Mouse (Mus musculus) gastrocnemius, adult 18-20 months (tissue): ENCODE measurements at regions not wholly inside any gene's neighbourhood (a gene's known extent, or its start where the extent isn't known, plus 50 kb on each side); places are given as distances from the start of the nearest gene placed in this dataset.

Experiments used
- DNase-seq: peaks from one replicate; pipeline ENCODE4 v3.0.0; 2021; ENCODE audit warnings: low spot score

DNA sequence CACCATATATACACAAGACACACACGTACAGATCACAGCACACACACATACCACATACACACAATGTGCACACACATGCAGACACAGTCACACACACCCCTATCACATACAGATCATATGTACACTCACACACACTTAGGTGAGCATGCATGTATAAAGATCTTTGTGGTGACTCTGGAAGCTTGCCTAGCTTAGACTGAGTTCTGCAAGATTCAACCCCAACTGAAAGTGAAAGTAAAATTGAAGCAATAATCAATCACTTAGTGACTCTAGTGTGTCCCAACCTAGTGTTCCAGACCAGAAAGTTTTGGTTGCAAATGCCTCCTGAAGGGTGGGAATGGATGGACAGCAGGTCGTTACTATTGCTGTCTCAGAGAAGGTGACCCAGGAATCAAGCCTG lies 262.8 kb downstream of the Bcl11a start:
- no peak for DNase-seq

DNA sequence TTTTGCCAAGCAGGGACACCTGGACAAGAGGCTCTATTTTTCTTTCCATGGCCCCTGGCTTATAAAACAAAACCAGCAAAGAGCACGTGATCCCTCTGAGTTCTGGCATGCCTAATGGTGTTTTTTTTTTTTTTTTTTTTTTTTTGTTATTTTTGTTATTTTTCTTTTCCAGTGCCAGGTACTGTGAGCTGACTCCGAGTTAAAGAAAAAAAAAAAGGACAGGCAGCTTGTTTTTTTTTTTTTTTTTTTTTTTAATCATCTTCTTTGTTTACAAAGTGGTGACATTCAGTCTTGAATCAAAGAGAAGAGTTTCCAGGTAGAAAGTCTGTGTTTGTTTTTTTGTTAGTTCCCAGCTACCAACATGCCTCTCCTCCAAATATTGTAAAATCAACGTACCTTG lies 263.8 kb downstream of the Bcl11a start:
- DNase-seq = no peak

DNA sequence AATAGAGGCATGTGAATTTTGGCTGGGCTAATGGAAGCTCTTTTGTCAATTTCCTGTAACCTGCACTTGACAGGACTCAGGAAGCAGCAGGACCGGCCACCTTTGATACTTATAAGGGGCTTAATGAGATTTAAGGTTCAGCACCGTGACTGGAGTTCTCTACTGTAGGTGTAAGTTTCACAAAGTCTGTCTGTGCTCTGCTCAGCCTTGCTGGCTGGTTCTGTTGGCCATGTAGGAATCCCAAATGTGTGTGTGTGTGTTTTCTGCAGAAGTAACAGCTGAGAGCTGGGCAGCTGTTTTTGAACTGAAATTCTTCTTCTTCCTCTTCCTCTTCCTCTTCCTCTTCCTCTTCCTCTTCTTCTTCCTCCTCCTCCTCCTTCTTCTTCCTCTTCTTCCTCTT lies 264.3 kb downstream of the Bcl11a start:
- no peak for DNase-seq

DNA sequence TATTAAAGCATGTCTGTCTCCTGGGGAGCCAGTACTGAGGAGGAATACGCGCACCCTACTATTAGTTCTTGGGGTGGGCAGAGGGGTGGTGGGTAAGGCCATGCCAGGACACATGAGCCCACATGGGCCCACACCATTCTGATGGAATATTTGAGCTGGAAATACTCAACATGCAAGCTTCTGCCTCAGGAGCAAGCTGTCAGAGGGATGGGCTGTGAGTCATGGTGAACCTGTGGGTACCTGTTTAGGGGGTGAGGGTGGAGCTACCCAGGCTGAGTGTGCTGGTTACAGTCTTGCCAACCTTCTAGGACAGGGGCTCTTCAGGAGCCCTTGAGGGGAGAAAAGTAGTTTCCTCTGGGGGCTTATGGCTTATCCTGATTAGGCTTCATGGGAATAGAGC lies 264.9 kb downstream of the Bcl11a start:
- no peak for DNase-seq

DNA sequence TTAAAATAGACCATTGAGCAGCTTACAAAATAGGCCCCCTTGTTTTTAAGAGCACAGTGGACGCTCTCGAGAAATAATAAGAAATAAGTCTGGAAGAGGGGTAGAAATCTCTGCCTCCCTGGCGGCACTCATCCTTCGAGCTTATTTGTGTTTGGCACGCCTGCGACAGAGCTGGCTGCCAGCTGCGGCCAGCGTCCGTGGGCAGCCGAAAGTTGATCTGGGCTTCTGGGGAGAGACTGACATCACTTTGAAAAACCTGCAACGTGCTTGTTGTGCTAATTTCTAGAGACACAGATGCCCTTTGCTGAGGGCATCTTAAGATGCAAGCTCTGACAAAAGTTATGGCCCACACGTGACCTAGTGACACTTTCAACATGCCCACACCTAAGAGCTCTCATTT lies 269.4 kb downstream of the Bcl11a start:
- no peak for DNase-seq

DNA sequence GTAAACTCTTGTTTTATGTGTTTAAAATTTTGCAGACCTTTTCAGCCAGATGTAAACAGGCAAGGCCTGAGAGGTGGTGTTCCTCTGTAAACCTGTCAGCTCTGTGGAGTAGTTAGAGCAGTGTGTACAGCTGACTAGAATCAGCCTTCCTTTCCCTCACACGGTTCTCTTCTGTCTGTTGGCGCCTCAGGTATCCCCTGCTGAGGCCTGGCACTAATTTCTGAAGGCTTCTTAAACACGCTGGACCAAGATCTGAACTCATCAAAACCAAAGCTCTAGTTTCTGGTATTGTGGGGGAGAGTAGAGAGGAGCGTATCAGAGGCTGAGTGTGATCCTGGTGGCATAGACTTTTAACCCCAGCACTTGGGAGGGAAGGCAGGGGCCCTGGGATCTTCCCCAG lies 270.9 kb downstream of the Bcl11a start:
- no peak for DNase-seq

DNA sequence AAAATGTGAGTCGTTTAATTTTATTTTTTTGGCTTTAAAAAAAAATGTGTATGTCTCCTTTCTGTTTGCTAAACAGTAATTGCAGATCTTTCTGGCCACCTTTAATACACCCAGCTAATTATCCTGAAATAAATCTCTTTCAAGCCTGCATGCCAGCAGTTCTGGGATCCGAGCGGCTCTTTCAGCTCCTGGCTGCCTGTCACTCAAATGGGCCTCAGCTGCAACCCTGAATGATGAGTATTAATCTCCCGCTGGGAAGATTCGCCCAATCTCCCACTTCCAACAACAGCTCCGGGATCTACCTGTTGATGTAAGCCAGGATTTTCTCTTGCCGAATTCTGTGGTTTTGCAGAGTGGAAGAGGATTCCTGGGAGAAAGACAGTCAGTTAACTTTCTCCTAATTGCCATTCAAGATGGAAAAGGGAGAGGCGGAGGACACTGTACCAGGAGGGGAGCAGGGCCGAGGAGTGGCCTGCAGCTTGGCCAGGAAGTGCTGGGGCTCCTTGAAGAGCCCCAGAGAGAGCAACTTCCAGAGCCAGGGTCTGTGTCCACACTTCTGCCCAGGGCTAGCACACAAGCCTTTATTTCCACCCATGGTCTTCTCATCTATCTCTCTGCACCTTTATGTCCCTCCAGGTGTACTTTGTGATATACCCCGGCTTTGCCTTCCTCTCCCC lies 272.2 kb downstream of the Bcl11a start:
- DNase-seq = no peak

DNA sequence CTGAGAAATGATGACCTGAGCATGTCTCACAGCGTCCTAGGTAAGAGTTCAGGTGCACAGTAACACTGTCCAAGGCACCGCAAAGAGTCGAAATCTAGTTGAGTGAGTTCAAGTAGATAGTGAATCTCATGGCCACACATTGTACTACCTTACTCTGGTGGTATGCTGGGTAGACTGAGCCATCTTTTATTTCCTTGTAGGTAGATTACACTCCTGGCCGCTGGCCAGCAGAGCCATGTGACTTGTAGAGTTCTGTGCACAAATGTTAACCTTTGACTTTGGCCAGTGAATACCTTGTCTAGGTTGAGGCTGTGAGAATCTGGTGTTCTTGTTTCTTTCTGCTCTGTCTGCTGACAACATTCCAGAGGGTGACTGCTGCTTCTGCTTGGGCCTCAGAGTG lies 273.0 kb downstream of the Bcl11a start:
- DNase-seq = no peak

DNA sequence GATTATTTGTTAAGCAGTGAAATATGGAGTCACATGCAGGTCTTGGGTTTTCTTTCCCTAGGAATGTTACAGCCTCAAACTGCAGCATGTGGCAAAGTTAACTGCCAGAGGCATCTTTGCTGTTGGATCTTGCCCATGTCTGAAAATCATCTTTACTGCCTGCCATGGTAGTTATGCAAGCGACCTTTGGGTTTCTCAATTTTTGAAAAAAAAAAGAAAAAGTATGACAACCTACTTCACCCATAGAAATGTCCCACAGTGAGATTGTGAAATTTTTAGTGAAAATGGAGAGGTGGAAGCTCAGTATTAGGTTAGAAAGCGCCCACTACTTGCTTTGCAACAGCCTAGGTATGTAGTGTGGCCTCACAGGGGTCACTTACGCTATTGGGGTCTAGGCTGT lies 274.2 kb downstream of the Bcl11a start:
- no peak for DNase-seq

DNA sequence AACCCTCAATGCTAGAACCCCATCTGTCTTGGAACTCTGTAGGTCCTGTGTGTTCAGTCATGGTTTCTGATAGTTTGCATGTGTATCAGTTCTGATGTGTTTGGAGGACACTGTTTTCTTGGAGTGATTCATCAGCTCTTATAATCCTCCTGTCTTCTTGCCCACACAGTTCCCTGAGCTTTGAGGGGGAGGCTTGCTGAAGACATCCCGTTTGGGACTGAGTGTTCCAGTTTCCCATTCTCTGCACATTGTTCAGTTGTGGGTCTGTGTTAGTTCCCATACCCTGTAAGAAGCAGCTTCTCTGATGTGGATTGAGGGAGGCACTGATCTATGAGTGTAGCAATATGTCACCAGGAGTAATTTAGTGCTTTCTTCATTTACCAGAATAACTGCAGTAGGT lies 275.2 kb downstream of the Bcl11a start:
- no peak for DNase-seq

DNA sequence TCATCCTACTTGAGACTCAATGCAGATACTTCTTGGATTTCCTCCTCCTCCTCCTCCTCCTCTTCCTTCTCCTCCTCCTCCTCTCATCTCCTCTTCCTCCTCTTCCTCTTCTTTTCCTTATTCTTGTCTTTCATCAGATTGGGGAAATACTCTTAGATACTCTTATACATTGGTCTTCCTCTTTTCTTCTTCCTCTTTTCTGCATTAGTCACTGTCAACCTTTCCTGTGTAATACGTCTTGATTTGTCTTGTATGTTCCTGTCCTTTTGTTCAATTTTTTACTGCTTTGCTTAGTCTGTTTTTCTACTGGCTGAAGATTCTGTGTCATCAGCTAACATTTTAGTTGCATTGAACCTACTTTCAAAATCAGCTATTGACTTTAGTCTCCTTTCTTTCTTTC lies 279.5 kb downstream of the Bcl11a start:
- no peak for DNase-seq

DNA sequence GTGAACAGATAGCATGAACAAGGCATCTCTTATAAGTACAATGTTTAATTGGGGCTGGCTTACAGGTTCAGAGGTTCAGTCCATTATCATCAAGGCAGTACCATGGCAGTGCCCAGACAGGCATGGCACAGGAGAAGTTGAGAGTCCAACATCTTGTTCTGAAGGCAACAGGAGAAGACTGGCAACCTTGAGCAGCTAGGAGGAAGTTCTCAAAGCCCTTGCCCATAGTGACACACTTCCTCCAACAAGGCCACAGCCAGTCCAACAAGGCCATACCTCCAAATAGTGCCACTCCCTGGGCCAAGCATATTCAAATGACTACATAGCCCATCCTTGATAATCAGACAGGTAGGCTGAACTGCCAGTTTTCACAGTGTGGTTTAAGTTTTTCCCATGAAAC lies 281.2 kb downstream of the Bcl11a start:
- no peak for DNase-seq

DNA sequence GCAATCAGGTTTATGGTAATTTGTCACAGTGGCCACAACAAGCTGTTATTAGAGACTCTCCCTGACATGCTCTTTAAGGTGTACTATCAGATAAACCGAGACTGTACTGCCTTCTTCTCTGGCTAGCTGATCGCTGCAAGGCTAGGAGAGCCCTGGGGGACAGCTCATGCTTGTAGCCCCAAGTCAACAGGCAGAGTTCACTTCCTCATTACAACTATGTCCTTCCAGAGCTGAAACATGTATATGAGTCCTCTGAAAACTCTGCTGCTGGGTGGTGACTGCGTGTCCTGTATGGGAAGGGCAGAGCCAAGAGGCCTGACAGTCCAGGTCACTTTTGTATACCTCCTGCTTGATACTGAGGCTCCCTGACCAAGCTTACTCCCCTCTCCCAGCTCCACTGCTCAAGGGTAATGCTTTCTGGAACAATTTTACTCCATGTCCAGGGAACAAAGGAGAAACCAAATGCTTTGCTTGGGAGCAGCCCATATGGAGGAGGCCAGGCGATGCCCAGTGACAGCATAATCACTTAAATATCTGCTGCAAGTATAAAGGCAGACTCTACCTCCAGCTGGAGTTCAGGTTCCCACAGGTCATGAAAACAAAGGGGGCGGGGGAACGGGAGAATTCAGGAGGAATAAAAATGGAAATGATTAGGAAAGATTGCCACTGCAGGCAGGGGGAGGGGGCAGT lies 284.3 kb downstream of the Bcl11a start:
- no peak for DNase-seq

DNA sequence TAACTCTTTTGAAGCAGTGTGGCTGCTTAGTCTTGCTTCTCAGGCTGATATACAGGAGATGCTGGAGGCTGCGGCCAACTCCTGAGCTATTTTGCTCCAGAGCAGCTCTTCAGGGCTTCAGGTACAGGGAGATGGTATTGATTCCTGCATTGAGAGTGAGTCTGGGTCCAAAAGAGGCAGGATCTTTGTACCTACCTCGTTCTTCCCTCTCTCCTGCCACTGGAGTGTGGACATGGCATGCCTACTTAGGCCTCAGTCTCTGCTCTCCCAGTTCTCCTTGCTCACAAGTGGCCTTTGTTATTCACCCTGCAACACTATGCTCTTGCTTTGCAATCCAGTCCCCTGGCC lies 284.8 kb downstream of the Bcl11a start:
- no peak for DNase-seq

DNA sequence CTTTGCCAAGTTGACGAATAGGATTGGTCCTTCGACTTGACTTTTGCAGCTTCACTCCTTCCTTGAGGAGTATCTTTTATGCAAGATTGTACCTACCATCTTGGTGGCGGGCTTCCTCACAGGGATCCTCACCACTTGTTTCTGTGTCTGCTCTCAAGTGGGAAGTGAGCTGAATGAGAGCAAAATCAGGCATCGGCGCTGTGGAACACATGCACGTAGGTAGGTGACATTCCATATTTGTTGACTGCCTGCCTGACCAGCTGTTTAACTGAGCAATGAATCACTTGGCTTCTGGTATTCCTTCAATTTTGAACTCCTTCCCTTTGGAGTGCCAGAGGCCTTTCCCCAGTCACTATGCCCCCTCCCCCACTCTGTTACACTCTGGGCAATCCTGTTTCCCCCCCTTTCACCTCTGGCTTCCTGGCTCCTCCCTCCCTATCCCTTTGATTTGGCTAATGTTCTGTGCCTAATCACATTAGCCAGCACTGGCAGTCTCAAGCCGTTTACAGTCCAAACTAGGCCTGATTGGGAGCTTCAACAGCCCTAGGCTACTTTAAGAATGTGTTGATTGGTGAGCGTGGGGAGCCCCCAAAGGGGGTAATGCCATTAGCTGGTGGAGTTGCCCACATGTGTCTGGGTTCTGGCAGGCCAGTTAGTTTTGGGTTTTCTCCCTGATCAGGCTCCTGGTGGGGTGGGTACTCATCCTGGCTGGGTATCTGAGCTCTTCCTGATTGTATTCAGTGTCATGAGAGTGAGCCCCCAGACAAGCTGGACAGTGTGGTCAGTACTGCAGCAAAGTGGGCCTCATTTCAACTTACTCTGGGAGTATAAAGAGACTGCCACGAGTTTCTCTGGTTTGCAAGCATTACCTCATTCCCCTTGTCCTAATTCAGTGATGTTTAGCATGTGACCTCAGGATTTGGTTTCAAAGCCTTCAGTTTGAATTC lies 285.8 kb downstream of the Bcl11a start:
- DNase-seq = no peak

DNA sequence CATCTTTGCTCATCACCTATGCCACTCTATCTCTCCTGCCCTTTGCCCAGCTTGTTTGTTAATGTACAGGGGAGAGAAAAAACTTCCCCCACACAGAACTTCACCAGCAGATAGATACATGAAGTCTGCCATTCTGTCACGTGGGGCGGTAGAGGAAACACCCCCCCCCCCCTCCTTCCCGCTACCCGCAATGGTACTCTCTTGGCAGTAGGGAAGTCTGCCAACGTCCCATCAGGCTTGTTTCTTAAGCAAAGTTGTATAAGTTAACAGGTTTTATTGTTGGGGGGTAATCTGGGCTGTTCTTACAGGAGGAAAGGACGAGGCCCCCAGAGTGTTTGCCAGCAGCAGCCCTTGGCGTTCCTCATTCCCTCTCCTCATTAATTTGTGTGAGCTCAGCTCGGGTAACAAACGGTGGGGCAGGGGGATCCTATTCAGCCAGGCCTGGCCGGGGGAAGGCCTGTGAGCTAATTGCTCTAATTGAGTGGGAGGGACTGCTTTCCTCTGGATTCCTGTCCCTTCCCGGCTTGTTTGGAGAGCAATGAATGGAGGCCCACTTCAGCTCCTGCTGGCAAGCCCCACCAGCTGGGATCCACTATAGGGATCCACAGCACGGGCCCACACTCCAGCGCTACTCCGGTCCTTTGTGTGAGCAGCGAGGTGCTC lies 292.5 kb downstream of the Bcl11a start:
- no peak for DNase-seq

DNA sequence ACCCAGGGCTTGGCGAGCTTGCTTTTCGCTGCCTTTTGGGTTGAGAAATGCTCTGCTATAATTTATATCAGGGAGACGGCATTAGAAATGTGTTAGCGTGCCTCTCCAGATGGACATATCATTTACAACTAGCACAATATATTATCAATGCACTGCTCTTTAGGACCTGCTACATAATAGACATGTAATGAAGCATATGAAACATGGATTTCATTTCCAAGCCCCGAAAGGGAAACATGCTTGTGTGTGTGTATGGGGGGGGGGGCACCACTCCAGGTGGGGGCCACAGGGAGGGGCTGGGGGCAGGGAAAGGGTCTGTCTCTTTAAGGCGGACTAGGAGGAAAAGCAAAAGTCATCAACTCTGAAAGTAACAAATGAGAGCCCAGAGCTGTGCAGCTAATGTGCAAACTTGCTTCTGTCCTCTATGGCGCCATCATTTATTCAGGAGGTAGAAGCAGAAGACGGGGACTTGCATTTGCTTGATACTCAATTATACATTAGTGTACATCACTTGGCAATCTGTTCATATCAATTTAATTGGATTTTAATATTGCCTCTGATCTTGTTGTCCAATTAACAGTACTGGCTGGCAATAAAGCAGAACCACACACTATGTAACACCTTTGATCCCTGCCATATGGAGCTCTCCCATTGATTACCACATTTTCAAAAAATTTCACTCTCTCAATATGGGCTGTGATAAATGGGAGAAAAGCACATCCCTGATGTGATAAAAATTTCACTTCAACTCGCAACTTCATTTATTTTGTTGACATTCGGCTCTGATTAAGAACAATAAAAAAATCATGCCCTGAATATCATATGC lies 293.2 kb downstream of the Bcl11a start:
- no peak for DNase-seq

DNA sequence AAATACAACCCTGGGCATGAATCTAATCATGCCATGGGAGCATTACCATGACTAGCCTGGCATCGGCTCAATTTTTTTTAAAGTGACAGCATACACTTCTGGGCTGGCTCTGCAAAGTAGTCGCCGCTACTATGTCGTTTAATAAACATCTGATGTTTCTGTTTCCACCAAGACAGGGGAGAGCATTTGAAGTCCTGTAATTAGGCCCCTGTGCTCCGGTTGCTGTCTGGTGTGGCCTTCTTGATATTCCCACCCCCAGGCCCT lies 293.8 kb downstream of the Bcl11a start:
- DNase-seq = no peak

DNA sequence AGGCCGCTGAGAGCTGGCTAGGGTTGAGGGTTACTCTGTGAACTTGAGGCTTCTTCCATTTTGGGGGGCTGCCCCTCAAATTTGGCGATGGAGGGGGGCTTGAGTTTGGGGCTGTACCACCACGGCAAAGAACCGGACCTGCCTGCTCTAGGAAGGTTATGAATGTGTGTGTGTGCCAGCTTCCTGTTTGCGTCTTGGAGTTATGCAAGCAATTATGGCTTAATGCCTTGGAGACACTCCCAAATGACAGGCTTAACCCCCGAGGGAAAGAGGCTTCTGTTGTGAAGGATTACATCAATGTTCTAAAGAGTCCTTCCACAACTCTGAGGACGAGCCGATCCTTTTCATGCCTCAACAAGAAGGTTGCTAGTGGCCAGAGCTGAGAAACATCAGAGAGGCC lies 294.1 kb downstream of the Bcl11a start:
- peak; percentile 73 for DNase-seq

DNA sequence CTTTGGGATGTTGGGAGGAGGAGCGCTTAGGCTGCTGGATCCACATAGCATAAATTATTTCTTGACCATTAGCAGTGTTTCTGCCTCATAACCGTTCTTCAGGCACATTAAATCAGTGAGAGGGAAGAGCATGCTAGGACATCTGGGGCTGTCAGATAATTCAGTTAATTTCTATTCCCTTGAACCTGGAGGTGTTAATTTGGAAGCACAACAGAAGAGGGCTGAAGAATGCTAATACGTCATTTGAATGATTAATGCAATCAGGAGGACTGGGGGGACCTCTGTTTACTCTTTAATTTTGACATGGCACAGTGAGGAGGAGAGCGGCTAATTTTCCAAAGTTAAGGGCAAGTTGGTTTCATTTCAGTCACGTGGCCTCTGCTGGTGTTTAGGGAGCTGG lies 294.8 kb downstream of the Bcl11a start:
- DNase-seq = no peak

DNA sequence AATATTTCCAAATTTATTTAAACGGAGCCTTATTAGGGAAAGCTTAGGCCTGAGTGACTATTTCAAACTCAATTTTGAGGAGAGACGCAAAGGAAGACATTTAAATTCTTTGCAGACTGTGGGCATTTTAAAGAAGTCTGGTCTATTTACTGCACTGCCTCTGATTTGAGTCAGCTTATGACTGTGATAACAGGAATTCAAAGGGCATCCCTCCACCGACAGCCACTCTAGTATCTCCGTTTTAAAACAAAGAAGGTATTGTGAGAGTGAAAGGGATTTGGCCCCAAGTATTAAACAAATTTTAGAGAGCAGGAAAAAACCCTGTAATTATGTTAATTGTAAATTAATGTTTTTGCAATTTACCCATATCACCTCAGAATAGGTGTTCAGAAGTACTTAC lies 295.4 kb downstream of the Bcl11a start:
- no peak for DNase-seq
